Mouse (Mus musculus): ENCODE results near the gene Ntm.

- TF ChIP-seq POLR2A (IDR thresholded peaks at IDR 0.05; ENCODE audit: control insufficient read depth in 1 of 2, insufficient read depth in 1 of 2, low read depth in 1 of 2, low read length in 2 of 2, poor library complexity in 1 of 2) (no peak), GATA1 (IDR thresholded peaks at IDR 0.05; ENCODE audit: low read depth, low read length) (no peak), CTCF (IDR thresholded peaks at IDR 0.05 in 2 of 3, conservative IDR thresholded peaks at IDR 0.05 in 1 of 3; ENCODE audit: control insufficient read depth in 1 of 3, insufficient read depth in 1 of 3, low read depth in 2 of 3, low read length in 3 of 3, poor library complexity in 1 of 3, severe bottlenecking in 1 of 3) (no peak), USF1 (IDR thresholded peaks at IDR 0.05; ENCODE audit: low read depth, low read length) (no peak)
These were observed 231.3 kb downstream of the Ntm start for GRCm38 (mm10) chr9:29731672-29732071.

Data from MEL (cell line).